Mouse (Mus musculus): ENCODE results near the gene Eps8.

The Eps8 gene

DNA sequence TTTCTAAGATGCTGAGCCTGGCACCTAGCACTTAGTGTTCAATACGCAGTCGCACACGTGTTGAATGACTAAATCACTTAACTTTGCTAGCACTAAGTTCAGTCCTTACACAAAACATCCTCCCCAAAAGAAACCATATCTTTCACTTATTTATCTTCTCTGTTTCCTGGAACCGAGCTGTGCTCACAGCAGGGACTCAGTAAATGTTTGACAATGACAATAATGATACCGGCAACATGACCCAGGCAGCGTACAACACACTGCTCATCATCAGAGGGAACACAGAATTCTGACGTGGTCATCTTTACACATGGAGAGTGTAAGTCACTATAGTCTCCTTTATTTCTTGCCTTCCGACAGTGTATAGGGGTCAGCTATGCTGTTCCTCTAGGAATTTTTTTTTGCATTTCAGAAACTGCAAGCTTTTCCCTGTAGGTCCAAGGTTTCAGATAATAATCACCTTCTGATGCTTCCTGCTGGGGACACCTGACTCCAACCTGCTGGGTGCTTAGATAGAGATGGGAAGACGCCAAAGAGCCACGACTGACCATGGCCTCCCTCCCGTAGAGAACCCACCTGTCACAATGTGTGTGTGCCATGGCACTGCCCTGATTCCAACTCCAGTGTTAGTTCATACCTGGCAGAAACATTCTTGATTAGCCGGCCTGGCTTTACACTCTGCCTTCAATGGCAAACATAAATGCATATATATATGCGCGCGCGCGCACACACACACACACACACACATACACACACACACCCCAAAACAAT is 46.3 kb downstream of the Eps8 start:
- no peak for DNase-seq

DNA sequence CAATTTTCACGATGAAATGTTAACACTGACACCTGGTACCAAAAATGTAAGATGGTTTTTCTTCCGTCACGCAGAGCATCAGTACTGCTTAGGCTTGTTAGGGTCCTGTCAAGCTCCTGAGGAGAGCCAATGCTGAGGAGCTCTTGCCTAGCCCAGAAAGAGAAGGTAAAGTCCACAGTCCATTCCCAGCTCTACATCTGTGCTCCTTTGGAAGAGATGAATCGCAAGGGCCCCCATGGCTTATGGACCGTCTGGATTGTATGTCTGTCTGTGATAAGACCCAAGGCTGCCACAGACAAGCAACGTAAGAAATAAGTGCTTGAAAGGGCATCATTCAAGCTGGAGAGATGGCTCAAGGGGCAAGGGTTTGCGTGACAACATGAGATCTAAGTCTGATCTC is 48.1 kb downstream of the Eps8 start:
- no peak for DNase-seq

DNA sequence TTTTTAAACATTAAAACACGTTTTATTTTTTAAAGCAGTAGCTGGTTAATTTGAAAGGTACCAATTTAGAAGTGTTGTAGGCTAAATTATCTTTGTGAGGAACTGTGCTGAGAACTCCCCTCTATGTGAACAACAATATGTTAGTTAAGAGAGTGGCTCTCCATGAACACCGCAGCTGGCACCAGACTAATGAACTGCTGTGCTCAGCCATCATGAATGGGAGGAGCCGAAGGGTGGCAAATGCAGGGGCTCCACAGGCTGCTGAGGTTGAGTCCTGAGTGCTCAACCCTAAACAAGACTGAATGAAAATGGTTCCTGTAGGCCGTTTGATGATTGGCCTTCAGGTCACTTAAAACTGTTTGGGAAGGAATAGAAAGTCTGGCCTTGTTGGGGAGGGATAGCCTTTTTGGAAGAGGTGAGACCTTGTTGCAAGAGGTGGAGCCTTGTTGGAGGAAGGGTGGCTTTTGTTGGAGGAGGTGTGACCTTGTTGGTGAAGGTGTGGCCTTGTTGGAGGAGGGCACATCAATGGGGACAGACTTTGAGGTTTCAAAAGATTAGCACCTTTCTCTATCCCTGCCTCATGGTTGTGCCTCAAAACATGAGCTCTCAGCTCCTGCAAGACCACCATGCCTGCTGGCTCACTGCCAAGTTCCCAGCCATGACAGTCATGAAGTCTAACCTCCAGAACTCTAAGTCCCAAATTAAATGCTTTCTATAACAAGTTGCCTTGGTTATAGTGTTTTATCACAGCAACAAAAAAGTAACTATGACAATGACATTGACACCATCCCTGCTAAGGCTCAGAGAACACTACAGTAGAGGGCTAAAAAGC is 50.0 kb downstream of the Eps8 start:
- DNase-seq: no peak

DNA sequence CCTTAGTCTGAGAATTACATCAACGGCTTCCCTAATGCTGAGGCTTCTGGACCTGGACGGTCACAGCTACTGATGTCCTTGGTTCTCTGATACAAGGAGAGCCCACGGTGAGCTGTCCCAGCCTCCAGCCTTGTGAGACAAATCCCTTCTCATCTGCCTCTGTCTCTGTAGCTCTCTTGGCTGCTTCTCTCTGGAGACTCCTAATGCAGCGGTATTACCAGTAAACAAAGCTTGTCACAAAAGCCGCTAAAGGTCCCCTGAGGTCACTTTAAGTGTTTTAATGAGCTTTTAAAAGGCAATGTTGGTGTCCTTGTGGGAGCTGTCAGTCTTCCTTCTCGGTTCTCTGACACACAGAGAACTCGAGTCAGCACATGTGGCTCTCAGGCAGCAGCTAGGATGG is 56.4 kb downstream of the Eps8 start:
- DNase-seq: no peak

DNA sequence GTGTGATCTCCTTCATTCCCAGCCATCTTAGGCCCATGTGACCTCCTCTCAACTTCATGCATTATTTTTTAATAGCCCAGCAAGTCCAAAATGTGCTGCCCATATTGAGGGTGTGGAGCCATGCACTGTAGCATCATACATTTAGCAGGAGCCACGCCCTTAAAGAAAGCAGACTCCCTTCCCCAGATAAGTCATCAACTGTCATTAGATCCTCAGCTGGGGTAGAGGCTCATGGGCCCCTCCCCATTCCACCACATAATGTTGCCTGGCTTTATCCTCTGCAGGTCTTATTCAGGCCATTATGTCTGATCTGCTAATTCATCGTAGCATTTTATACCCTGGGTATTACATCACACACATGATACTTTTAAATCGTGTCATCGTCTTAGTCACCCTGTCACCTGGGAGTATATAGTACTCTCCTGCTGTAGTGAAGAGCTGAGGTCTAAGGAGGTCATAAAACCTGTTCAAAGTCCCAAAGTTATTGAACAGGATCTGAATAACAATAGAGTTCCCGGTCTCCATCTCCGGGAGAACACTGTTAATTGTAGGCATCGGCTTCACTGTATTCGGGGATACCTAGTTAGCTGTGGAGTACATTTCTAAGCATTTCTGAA is 57.1 kb downstream of the Eps8 start:
- DNase-seq: no peak

DNA sequence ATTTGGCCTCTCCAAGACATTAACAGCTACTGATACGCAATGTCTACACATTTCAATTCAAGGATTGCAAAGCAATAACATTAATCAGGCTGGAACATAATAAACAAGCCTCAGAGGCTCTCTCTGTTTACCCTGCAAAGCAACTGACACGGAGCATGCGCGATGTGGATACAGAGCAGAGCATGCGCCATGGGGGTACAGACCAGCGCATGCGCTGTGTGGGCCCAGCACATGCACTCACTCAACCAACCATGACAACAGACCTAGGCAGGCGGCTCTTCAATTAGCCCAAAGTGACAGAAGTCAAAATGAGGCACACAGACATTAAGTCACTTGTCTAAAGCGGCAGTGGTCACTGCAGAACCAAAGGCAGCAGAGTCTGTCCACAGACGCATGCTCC is 62.1 kb downstream of the Eps8 start:
- DNase-seq: no peak

DNA sequence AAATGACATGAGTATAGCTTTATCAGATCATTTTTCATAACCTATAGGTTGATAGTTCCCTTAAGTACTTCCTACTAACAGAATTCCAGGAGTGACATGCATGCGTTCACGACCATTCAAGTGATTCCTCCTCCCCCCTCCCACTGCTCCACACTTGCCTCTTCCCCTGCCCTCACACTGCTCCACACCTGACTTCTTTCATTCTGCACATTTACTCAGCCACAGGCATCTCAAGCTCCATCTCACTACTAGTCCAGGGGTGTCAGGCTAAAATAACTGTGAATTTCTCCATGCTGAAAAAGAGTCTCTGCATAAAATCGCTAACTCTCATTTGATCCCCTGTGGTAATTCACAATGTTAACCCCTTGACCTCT is 65.4 kb downstream of the Eps8 start:
- DNase-seq: no peak

DNA sequence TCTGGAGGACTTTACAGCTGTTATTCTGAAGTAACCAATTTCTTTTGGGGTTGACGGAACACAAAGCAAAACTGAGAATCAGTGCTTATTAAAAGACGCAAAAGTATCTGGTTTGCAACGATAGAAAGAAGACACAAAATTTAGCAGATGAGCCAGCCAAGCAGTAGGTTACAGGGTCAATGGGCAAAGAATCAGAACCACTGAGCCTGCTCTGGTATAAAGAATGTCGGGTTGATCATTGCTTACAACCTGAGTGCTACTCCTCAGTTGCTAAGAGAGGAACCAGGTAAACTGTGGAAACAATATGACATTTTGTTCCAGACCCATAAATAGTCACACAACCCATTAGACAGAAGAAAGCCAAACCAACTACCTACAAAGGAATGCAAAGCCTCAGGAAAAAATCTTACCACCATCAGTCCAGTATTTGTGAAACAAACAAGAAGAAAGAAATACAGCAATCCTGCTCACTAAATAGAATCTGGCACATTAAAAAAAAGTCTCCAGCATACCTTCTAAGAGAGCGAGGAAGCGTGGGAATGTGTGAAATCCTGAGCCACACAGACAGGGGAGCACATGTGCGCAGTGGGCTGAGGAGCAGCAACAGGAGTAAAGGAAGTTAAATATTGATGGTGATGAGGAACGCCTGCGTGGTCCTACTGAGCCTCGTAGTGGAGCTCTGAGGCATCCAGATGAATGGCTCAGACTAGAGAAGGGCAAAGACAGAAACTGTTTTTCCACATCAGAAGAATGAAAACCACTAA is 66.0 kb downstream of the Eps8 start:
- no peak for DNase-seq

DNA sequence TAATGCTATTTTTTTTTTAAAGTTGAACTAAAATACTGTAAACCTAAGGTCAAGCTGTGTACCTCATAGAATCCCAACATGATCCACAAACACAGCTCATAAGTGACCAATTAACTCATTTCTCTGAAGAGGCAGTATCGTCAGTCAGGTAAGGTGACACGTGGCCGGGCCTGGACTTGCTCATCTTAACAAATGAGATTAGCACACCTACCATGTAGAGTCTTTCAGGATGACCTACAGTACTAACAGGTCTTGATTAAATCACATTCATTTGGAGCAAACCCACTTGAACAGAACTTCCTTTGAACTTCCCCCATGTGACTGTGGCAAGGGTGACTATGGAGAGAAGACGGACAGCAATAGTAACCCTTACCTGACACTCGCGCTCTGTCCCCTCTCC is 66.8 kb downstream of the Eps8 start:
- no peak for DNase-seq

DNA sequence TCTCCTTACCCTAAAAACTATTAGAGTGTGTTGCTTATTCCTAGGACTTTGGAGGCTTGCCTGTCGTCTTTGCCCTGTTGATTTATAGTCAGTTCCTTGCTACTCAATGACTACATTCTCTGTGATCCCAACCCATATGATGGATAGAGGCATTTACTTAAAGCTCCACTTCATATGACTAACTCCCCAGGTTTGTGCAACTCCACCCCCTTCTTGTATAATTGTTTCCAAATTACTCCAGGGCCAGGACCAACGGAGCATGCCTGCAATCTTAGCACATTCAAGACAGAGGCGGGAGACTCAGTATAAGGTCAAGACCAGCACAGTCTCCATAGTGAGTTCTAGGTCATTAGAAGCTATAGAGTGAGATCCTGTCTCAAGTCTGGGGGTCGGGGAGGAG is 69.4 kb downstream of the Eps8 start:
- no peak for DNase-seq

DNA sequence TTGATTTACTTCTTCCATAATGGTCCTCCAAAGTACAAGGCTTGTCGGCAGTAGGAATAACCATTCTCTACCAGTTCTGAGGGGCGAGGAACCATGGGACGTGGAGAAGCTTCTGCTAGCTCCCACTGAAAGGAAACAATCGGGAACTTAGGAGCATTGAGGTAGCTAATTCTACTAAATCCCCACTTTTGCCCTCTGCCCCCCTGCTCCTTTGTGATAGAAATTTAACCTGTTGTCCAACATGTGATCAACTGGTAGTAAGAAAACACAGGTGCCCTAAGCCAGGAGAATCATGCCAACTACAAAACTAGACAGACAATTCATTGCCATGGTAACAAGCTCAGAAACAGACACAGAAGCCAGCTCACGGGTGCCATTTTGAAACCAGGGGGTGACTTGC is 71.6 kb downstream of the Eps8 start:
- DNase-seq: no peak

DNA sequence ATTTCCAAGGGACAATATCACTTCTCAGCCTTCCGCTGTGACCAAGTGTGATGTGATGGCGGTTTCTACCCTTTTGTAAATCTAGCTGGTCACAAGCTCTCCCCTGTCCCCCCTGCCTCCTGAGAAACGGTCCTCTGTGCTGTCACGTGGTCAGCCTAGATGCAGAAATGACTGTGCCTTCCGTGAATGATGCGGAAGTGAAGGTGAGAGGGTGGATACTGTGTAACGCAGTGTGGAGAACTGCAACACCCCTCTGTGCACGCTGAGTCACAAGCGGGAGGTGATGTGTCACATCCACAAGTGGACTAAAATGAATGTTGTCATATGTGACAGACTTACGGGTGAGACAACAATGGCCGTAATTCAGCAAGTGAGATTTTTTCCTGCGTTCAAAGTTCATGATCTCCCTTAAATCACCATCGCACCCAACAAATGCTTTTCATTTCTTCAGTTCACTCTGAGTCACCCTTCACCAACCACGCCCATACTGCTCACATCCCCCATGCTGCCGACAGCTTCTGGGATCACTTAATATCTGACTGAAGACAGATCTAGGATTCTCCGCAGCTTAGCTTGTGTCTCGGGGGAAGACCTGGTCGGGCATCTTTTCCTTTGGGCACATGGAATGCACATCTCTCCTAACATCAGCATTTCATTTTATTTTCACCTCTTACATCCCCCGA is 72.3 kb downstream of the Eps8 start:
- DNase-seq: peak in 1 of 2 experiments; percentile 21

DNA sequence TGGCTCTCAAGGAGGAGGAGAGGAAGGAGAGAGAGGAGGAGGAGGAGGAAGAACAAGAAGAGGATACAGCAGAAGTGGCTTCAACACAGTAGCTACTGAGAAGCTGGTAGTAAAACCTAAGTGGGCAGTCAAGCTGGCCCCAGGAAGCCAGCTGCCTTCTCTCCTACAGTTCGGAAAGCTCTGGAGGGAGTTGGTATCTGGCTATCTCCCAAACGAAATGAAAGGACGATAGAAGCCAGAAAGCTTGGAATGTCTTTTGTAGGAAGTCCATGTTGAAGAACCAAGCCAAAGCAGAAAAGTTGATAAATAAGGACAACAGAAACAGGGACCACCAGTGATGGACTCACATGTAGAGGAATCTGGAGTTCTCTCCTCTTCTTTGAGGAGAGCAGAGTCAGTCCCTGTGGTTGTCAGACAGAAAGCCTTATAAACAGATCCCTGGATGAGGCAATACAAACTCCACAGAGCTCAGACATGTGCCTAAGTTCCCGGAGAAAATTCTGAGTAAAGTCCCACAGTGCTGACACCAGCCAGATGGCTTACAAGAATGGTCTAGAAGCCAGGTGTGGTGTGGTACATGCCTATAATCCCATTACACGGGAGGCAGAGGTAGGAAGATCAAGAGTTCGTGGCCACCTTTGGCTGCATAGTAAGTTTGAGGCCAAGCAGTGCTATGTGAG is 73.2 kb downstream of the Eps8 start:
- DNase-seq: no peak

DNA sequence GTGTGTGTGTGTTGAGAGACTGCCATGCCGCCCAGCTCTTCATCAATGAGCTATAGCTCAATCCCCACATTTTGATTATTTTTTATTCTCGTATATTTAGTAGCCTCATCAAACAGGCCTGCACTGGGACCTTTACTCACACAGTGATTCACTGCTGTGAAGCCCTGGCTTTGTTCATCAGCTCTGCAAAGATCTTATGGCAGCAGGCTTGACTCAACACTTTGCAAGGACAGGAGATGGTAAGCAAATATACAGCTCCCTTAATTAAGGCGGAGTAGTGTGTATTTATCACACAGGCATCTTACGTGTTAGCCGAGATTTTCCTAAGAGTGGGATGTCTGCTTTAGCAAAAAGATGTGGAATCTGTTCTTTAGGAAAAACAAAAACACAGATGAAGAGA is 74.2 kb downstream of the Eps8 start:
- no peak for DNase-seq

DNA sequence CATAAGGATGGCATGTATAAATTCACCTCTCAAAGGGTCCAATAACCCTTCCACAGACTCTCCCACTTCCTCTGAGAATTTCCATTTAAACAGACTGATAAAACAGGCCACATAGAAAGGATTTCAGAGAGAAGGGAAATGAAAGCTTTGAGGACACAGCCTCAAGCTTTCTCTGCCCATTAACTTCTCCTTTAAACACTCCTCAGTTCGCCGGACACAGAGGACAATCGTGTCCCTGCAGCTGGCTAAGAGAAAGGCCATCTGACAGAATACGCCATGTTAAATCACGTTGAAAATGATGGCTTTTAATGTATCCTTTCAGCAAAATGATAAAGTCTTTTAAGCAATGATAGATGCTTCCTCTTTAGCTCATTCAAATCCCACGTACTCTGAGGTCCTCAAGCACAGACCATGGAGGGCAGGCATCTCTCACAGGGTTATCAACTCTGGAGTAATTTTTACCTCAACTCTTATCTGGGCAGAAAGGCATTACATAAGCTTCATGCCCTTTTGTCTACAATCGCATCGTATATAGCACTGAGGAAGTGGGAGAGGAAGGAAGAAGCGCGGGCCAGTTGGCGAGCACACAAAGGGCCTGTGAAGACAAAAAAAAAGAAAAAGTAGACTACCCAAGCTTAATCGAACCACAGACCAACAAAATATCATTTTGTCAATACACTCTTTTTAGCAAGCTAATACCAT is 77.9 kb downstream of the Eps8 start:
- no peak for DNase-seq

DNA sequence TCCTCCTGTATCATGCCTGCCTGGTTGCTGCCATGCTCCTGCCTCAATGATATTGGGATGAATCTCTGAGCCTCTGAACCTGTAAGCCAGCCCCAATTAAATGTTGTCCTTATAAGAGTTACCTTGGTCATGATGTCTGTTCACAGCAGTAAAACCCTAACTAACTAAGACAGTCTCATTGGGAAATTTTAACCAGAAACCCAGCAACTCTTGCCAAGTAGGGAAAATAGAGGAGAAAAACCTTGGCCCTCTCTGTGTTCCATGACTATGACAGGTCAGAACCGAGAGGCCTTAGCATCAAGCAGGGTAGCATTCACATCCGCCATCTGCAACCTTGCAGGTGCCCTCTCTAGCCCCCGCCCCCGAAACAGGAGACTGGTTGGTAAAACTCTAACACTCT is 78.6 kb downstream of the Eps8 start:
- no peak for DNase-seq

DNA sequence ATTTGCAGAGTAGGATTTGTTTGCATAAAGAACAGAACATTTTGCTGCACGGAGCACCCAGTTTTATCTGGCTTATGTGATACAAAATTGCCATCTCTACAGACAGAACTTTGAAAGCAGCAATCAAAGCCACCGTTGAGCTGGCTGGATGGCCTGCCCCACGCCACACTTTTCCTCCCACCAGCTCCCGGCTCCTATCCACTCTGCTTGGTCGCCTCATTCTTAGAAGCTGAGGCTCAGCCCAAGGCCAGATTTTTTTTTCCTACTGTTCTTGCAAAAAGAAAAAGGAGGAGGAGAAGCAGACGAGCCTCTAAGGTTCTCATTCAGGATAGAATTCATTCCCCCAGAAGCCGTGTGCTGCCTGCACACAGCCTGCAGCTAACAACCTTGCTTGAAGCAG is 80.8 kb downstream of the Eps8 start:
- DNase-seq: no peak

DNA sequence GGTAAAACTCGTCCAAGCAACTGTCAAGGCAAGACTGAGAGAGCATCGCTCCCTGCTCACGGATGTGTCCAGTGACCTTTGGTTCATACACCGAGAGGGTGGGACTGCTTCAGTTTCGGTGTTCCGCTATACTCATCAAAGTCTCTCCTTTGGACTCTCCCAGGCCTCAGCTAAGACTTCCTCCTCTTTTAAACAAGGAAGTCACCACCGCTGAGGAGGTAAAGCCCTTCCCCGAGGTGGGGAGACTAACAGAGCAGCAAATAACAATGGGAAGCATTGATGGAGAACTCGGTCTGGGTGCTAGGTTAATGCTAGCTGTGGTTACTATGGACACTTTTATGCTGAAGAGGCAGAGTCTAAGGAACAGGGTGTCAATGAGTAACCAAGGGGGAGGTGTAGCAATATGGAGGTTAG is 84.0 kb downstream of the Eps8 start:
- DNase-seq: no peak

DNA sequence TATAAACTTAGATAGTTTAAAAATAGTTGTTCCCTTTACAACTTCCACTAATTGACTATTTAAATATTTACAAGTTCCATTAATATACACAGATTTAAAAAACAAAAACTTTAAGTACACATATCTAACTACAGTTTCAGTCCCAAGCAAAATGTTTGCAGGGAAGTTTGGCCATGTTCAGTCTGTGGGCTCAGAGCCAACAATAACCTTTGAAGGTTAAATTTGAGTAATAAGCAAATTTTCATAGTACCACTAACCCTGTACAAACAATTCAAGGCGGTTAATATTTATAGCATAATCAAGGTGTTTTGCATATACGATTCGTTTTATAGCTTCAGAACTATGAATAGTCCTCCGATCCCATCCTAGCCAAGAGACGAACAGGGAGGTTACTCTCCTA is 84.7 kb downstream of the Eps8 start:
- DNase-seq: no peak

DNA sequence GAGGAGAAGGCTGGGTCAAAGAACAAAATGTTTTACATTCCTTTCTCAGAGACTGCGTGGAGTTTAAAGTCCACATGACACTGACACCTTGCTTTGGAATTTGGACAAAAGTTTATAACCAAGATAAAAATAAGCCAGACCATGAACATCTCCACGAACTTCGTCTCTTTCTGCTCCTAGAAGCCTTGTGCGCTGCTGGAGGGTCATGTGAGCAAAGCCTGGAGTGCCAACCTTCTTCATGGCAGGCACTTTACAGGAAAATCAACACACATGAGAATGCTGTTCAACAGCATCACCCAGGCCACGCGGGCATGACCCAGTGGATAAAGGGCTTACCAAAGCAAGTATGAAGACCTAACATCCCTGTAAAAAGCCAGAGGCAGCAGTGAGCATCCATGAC is 85.6 kb downstream of the Eps8 start:
- peak in 1 of 2 experiments; percentile 35 for DNase-seq

DNA sequence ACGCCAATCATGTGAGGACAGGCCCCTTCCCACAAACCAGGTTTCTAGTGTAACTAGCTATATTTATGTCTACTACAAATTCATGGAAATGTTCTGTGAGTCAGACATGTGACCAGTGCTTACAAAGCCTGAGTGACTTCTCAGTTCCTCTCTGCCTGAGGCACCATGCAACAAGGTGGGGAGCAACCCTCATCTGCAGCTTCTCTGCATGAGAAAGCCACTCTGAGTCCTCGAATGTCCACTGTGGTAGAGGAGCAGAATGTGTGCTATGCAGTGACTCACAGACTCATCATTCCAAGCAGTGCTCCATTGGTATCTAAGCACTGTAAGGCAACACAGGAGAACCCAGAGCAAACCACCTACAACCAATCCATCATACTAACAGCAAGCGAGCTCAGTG is 88.8 kb downstream of the Eps8 start:
- no peak for DNase-seq
